Mouse (Mus musculus): ENCODE data around the gene Srgap1. TPM values are rescaled to one million over a fixed set of nuclear protein-coding genes. Genes with fewer than 3 reads are reported as not detected.

The Srgap1 gene
- polyA plus RNA-seq, 1 experiment from 2014 or later: 8.2 TPM

- no peaks in the 10 kb centered on the region for H3K4me1 ChIP-seq (ENCODE audit: control insufficient read depth, insufficient read depth, low read length)
- ATAC-seq (replicated peaks; ENCODE audit: insufficient number of reproducible peaks, low FRiP score, low TSS enrichment): peak; percentile 89
- H3K36me3 ChIP-seq (ENCODE audit: control insufficient read depth, insufficient read depth, low read length): no peaks in the 10 kb centered on the region
- H3K9ac ChIP-seq (ENCODE audit: low read depth, low read length): peak within 1 kb of the TSS; percentile 81
- H3K27ac ChIP-seq (ENCODE audit: low read depth, low read length): peak within 1 kb of the TSS; percentile 25; the same call in 1 of the 2 replicates
- H3K9me3 ChIP-seq (replicated peaks; ENCODE audit: control insufficient read depth, low read length): no peaks in the 10 kb centered on the region; the same call in 1 of the 2 replicates
- H3K4me3 ChIP-seq (ENCODE audit: low read depth, low read length): peak within 1 kb of the TSS; percentile 83
- WGBS (ENCODE audit: insufficient replicate concordance): under 1% methylated on average over 63 of the region's 68 CpGs
- H3K27me3 ChIP-seq (ENCODE audit: control insufficient read depth, insufficient read depth, low read length): no peaks in the 10 kb centered on the region
- H3K4me2 ChIP-seq: peak within 1 kb of the TSS; percentile 90
These were observed 307.3 kb downstream of the Srgap1 start, which contains the start of gene BC048403 for GRCm38 (mm10) chr10:121739548-121740505. Gene BC048403, plus strand, starts transcription at chr10:121739937.

DNA sequence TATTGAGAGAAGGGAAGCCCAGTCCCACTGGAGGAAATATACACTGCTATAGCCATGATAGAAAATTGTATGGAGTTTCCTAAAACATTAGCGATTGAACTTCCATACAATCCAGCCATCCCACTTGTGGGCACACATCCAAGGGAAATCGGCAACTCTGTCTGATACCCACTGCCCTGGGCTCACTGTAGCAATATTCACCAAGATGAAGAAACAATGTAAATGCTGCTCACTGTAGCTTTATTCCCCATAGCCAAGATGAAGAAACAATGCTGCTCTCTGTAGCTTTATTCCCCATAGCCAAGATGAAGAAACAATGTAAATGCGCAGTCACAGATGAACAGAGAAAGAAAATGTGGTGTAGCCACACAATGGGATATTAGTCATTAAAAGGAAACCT is 309.9 kb downstream of the Srgap1 start:
- Histone ChIP-seq H3K27ac (ENCODE audit: low read depth, low read length) (no peak overlapping the region), H3K9ac (ENCODE audit: low read depth, low read length) (no peak overlapping the region), H3K4me1 (ENCODE audit: control insufficient read depth, insufficient read depth, low read length) (no peaks in the 10 kb centered on the region), H3K9me3 (replicated peaks; ENCODE audit: control insufficient read depth, low read length) (no peaks in the 10 kb centered on the region), H3K4me3 (ENCODE audit: low read depth, low read length) (no peak overlapping the region), H3K27me3 (ENCODE audit: control insufficient read depth, insufficient read depth, low read length) (no peaks in the 10 kb centered on the region), H3K36me3 (ENCODE audit: control insufficient read depth, insufficient read depth, low read length) (no peaks in the 10 kb centered on the region), H3K4me2 (no peak overlapping the region)
- 87% methylated on average over 3 of the region's 3 CpGs for WGBS (ENCODE audit: insufficient replicate concordance)
- ATAC-seq (replicated peaks; ENCODE audit: insufficient number of reproducible peaks, low FRiP score, low TSS enrichment): no peak

- Histone ChIP-seq H3K9me3 (replicated peaks; ENCODE audit: control insufficient read depth, low read length) (no peaks in the 10 kb centered on the region), H3K36me3 (ENCODE audit: control insufficient read depth, insufficient read depth, low read length) (no peaks in the 10 kb centered on the region), H3K9ac (ENCODE audit: low read depth, low read length) (no peak overlapping the region), H3K27ac (ENCODE audit: low read depth, low read length) (no peak overlapping the region), H3K4me1 (ENCODE audit: control insufficient read depth, insufficient read depth, low read length) (no peaks in the 10 kb centered on the region), H3K4me3 (ENCODE audit: low read depth, low read length) (no peak overlapping the region), H3K4me2 (no peak overlapping the region), H3K27me3 (ENCODE audit: control insufficient read depth, insufficient read depth, low read length) (no peaks in the 10 kb centered on the region)
- ATAC-seq (replicated peaks; ENCODE audit: insufficient number of reproducible peaks, low FRiP score, low TSS enrichment): no peak
- WGBS (ENCODE audit: insufficient replicate concordance): 82% methylated on average over 9 of the region's 9 CpGs
These were observed 314.6 kb downstream of the Srgap1 start for GRCm38 (mm10) chr10:121732542-121732941.

- Histone ChIP-seq H3K27ac (ENCODE audit: low read depth, low read length) (no peak overlapping the region), H3K9me3 (replicated peaks; ENCODE audit: control insufficient read depth, low read length) (no peaks in the 10 kb centered on the region), H3K9ac (ENCODE audit: low read depth, low read length) (no peak overlapping the region), H3K4me3 (ENCODE audit: low read depth, low read length) (no peak overlapping the region), H3K4me2 (no peak overlapping the region), H3K36me3 (ENCODE audit: control insufficient read depth, insufficient read depth, low read length) (no peaks in the 10 kb centered on the region), H3K27me3 (ENCODE audit: control insufficient read depth, insufficient read depth, low read length) (no peaks in the 10 kb centered on the region), H3K4me1 (ENCODE audit: control insufficient read depth, insufficient read depth, low read length) (no peaks in the 10 kb centered on the region)
- no peak for ATAC-seq (replicated peaks; ENCODE audit: insufficient number of reproducible peaks, low FRiP score, low TSS enrichment)
- 83% methylated on average over 8 of the region's 8 CpGs for WGBS (ENCODE audit: insufficient replicate concordance)
These were observed 315.9 kb downstream of the Srgap1 start for GRCm38 (mm10) chr10:121731048-121731725.

Other genes with a start within 250 kb of the Srgap1 start
- gene Rxylt1, start 50.1 kb upstream of the Srgap1 start, polyA plus RNA-seq (2014; fragmentation: Nextera tagmentation; extraction: Ambion mirVana): 38.9 and 42.7 TPM in 2 replicates